Mouse (Mus musculus): ENCODE results near the gene Mydgf. TPM values are rescaled to one million over a fixed set of nuclear protein-coding genes. Genes with fewer than 3 reads are reported as not detected.

Mydgf gene
- polyA plus RNA-seq, 1 experiment from 2014 or later = 89.2 TPM

DNA sequence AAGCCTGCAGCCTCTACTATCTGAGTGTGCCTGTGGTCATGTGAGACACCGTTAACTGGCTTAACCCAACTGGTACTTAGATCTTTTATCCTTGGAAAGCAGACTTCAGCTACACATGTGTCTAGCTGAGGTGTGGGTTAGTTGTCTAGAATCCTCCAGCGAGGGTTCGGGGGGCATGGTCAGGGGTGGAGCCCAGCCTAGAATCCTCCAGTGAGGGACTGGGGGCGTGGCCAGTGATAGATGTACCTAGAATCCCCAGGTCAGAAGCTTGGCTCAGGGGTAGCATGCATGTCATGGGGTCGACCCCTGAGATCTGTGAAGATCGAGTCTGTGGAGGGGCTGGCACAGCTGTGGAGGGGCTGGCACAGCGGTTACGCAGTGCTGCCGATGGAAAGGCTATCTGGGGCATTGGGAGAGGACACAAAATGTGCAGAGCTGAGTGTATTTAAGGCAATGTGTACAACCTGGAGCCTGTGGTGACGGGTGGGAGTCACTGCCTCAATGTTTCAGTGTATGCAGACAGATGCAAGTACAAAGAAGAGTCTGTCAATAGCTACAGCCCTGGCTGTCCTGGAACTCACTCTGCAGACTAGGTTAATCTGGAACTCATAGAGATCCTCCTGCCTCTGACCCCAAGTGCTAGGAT lies 10.2 kb downstream of the Mydgf start:
- H3K4me2 ChIP-seq (replicated peaks; ENCODE audit: low read depth, low read length) = no peak overlapping the region
- peaks cover 26% of the 10 kb centered on the region for H3K36me3 ChIP-seq (ENCODE audit: control insufficient read depth, insufficient read depth, low read length)

DNA sequence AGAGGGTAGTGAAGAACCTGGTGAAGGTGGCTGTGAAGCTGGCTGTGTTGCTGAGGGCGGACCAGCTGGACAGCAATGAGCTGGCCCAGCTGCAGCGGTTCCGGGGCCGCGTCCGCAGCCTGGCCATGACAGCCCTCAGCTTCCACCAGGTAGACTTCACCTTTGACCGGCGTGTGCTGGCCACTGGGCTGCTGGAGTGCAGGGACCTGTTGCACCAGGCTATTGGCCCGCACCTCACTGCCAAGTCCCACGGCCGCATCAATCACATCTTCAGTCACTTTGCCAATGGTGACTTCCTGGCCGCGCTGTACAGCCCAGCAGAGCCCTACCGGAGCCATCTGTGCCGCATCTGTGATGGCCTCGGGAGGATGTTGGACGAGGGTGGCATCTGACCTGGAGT lies 11.8 kb downstream of the Mydgf start:
- no peak overlapping the region for H3K9ac ChIP-seq (ENCODE audit: low read depth, low read length)
- H3K27me3 ChIP-seq (ENCODE audit: control insufficient read depth, insufficient read depth, low read length) = no peaks in the 10 kb centered on the region
- WGBS = 89% methylated on average over 17 of the region's 17 CpGs

More for the DNA sequence above, 10.2 kb downstream of the Mydgf start:
- Histone ChIP-seq H3K9ac (ENCODE audit: low read depth, low read length) (no peak overlapping the region), H3K27me3 (ENCODE audit: control insufficient read depth, insufficient read depth, low read length) (no peaks in the 10 kb centered on the region), H3K4me1 (ENCODE audit: control insufficient read depth, insufficient read depth, low read length) (no peaks in the 10 kb centered on the region), H3K4me3 (ENCODE audit: low read length) (no peak overlapping the region), H3K9me3 (ENCODE audit: control insufficient read depth, low read length) (no peaks in the 10 kb centered on the region), H3K27ac (ENCODE audit: low read depth, low read length) (no peak overlapping the region)
- ATAC-seq (ENCODE audit: low FRiP score, low TSS enrichment) = no peak
- WGBS = 54% methylated on average over 10 of the region's 10 CpGs

DNA sequence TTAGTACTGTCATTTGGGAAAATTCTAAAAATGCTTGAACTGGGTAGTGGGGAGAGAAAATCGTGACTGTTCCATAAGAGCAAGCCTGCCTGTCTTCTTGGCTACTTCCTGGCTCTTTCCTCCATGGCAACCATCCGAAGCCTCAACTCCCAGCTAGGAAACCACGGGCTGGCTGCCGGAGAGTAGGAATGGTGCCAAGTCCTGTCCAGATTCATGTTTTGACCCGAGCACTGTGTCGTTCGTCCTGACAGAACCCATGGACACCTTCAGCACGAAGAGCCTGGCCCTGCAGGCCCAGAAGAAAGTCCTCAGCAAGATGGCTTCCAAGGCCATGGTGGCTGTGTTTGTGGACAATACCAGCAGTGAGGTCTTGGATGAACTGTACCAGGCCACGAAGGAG lies 12.3 kb downstream of the Mydgf start:
- WGBS = 78% methylated on average over 9 of the region's 9 CpGs
- Histone ChIP-seq H3K4me2 (replicated peaks; ENCODE audit: low read depth, low read length) (no peak overlapping the region), H3K4me1 (ENCODE audit: control insufficient read depth, insufficient read depth, low read length) (no peaks in the 10 kb centered on the region), H3K4me3 (ENCODE audit: low read length) (no peak overlapping the region), H3K9me3 (ENCODE audit: control insufficient read depth, low read length) (no peaks in the 10 kb centered on the region), H3K27me3 (ENCODE audit: control insufficient read depth, insufficient read depth, low read length) (no peaks in the 10 kb centered on the region), H3K27ac (ENCODE audit: low read depth, low read length) (no peak overlapping the region), H3K36me3 (ENCODE audit: control insufficient read depth, insufficient read depth, low read length) (peaks cover 8% of the 10 kb centered on the region), H3K9ac (ENCODE audit: low read depth, low read length) (no peak overlapping the region)
- ATAC-seq (ENCODE audit: low FRiP score, low TSS enrichment) = no peak

More for the DNA sequence above, 11.8 kb downstream of the Mydgf start:
- Histone ChIP-seq H3K9me3 (ENCODE audit: control insufficient read depth, low read length) (no peaks in the 10 kb centered on the region), H3K4me1 (ENCODE audit: control insufficient read depth, insufficient read depth, low read length) (no peaks in the 10 kb centered on the region), H3K4me3 (ENCODE audit: low read length) (no peak overlapping the region), H3K36me3 (ENCODE audit: control insufficient read depth, insufficient read depth, low read length) (peaks cover 12% of the 10 kb centered on the region), H3K4me2 (replicated peaks; ENCODE audit: low read depth, low read length) (no peak overlapping the region), H3K27ac (ENCODE audit: low read depth, low read length) (no peak overlapping the region)
- ATAC-seq (ENCODE audit: low FRiP score, low TSS enrichment) = no peak

DNA sequence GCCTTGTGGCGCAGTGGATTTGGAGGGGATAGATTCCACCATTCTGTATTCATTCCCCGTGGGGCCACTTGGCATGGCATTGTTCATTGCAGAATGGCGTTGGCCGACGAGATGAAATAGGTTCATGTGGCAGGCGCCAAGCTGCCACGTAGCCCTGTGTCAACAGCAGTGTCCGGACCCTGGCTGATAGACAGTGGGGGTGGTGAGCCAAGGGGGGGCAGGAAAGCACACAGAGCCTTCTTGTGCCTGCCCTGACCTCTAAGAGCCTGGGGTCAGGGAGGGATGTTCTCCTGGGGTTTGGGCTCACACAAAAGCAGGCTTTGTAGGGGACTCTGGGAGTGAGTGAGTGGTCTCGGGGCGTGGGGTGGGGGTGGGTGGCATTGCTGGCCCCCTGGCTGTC lies 13.1 kb downstream of the Mydgf start:
- H3K9ac ChIP-seq (ENCODE audit: low read depth, low read length) = no peak overlapping the region
- H3K9me3 ChIP-seq (ENCODE audit: control insufficient read depth, low read length) = no peaks in the 10 kb centered on the region
- no peak for ATAC-seq (ENCODE audit: low FRiP score, low TSS enrichment)
- H3K4me3 ChIP-seq (ENCODE audit: low read length) = no peak overlapping the region
- H3K36me3 ChIP-seq (ENCODE audit: control insufficient read depth, insufficient read depth, low read length) = 0 out of 2 replicates have a peak, but pooled peaks cover 4% of the 10 kb centered on the region
- no peaks in the 10 kb centered on the region for H3K27me3 ChIP-seq (ENCODE audit: control insufficient read depth, insufficient read depth, low read length)
- H3K4me2 ChIP-seq (replicated peaks; ENCODE audit: low read depth, low read length) = no peak overlapping the region
- no peaks in the 10 kb centered on the region for H3K4me1 ChIP-seq (ENCODE audit: control insufficient read depth, insufficient read depth, low read length)
- no peak overlapping the region for H3K27ac ChIP-seq (ENCODE audit: low read depth, low read length)
- WGBS = 66% methylated on average over 10 of the region's 10 CpGs

DNA sequence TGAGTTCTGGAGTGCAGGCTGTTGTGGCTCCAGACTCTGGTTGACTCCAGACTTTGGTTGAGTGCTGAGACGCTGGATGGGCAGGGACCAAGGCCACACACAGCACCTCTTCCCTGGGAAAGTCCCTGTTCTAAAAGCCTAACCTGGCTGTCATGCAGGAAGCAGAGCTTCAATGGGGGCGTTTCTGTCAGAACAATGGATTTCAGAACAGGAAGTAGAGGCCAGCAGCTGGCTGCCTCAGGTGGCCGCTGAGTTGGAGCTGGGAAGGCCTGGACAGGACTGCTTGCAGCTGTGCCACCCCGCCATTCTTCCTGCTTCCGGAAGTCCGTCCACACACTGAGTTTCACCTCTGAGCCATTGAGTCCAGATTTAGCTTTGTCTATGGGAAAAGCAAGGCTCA lies 13.9 kb downstream of the Mydgf start:
- ATAC-seq (ENCODE audit: low FRiP score, low TSS enrichment) = no peak
- Histone ChIP-seq H3K4me2 (replicated peaks; ENCODE audit: low read depth, low read length) (no peak overlapping the region), H3K9ac (ENCODE audit: low read depth, low read length) (no peak overlapping the region), H3K27ac (ENCODE audit: low read depth, low read length) (peak overlapping the region; percentile 30; the same call in 1 of the 2 replicates), H3K9me3 (ENCODE audit: control insufficient read depth, low read length) (no peaks in the 10 kb centered on the region), H3K36me3 (ENCODE audit: control insufficient read depth, insufficient read depth, low read length) (0 out of 2 replicates have a peak, but pooled peaks cover 3% of the 10 kb centered on the region), H3K4me1 (ENCODE audit: control insufficient read depth, insufficient read depth, low read length) (no peaks in the 10 kb centered on the region), H3K4me3 (ENCODE audit: low read length) (no peak overlapping the region), H3K27me3 (ENCODE audit: control insufficient read depth, insufficient read depth, low read length) (no peaks in the 10 kb centered on the region)
- WGBS = 57% methylated on average over 6 of the region's 6 CpGs

DNA sequence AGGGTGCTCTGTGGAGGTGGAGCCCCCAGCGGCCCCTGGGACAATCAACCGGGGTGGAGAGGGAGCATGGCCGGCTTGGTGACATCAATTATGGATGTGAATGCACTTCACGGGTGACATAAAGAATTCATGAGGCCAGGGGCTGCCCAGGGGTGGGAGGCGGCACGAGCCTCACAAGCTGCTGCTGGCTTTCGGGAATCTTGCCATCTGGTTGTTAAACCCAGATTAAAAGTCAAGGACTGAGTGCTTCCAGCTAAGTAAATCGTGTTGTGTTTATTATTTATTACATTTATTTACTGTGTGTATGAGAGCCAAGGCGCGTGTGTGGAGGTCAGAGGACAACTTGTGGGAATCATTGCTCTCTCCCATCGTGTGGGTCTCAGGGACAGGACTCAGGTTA lies 18.0 kb downstream of the Mydgf start:
- Histone ChIP-seq H3K36me3 (ENCODE audit: control insufficient read depth, insufficient read depth, low read length) (no peaks in the 10 kb centered on the region), H3K9me3 (ENCODE audit: control insufficient read depth, low read length) (no peaks in the 10 kb centered on the region), H3K27me3 (ENCODE audit: control insufficient read depth, insufficient read depth, low read length) (peaks cover 3% of the 10 kb centered on the region; the same call in 1 of the 2 replicates), H3K9ac (ENCODE audit: low read depth, low read length) (no peak overlapping the region), H3K27ac (ENCODE audit: low read depth, low read length) (no peak overlapping the region), H3K4me3 (ENCODE audit: low read length) (no peak overlapping the region), H3K4me1 (ENCODE audit: control insufficient read depth, insufficient read depth, low read length) (peaks cover 11% of the 10 kb centered on the region), H3K4me2 (replicated peaks; ENCODE audit: low read depth, low read length) (no peak overlapping the region)
- ATAC-seq (ENCODE audit: low FRiP score, low TSS enrichment) = no peak
- WGBS = 52% methylated on average over 11 of the region's 11 CpGs

DNA sequence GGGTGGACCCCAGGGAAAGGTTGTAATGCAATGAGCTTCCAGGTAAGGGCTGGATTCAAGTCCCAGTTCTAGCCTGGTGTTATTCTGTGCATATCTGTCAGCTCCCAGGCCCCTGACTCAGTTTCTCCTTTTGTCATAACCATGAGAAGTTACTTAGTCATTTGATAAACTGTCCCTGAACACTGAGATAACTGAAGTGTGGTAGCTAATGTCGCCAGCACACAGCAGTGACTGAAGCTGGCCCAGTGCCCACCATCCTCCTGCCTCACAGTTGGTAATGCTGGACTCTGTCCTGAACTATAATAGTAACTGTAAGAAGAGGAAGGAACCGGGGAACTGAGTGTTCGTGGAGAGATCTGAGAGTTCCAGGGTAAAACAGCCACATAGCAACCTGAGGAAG lies 19.2 kb downstream of the Mydgf start:
- H3K4me2 ChIP-seq (replicated peaks; ENCODE audit: low read depth, low read length) = no peak overlapping the region
- no peaks in the 10 kb centered on the region for H3K36me3 ChIP-seq (ENCODE audit: control insufficient read depth, insufficient read depth, low read length)
- H3K9me3 ChIP-seq (ENCODE audit: control insufficient read depth, low read length) = no peaks in the 10 kb centered on the region
- no peak overlapping the region for H3K9ac ChIP-seq (ENCODE audit: low read depth, low read length)
- peaks cover 11% of the 10 kb centered on the region for H3K4me1 ChIP-seq (ENCODE audit: control insufficient read depth, insufficient read depth, low read length)
- no peak for ATAC-seq (ENCODE audit: low FRiP score, low TSS enrichment)
- no peak overlapping the region for H3K27ac ChIP-seq (ENCODE audit: low read depth, low read length)
- H3K4me3 ChIP-seq (ENCODE audit: low read length) = no peak overlapping the region
- peaks cover 3% of the 10 kb centered on the region; the same call in 1 of the 2 replicates for H3K27me3 ChIP-seq (ENCODE audit: control insufficient read depth, insufficient read depth, low read length)
- 83% methylated on average over 3 of the region's 3 CpGs for WGBS

DNA sequence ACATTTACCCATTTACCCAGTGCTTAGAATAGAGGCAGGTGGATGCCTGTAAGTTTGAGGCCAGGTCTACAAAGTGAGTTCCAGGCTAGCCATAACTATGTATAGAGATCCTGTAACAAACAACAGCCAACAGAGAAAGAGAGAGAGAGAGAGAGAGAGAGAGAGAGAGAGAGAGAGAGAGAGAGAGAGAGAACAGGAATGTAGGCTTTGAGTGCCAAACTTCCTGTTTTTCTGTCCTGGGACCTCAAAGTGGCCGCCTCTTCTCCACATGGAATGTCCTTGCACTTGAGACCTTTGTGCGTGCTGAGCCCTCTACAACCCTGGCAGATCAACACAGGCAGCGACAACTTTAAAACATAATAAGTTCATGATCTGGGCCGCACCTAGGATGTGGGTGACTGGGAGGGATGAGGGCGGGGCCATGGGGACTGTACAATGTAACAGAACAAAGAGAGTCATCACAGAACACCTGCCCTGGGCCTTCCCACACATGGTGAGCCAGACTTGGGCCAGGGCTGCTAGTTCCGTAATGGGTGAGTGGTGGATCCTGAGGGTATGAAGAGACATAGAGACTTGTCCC lies 20.1 kb downstream of the Mydgf start:
- H3K9ac ChIP-seq (ENCODE audit: low read depth, low read length) = no peak overlapping the region

DNA sequence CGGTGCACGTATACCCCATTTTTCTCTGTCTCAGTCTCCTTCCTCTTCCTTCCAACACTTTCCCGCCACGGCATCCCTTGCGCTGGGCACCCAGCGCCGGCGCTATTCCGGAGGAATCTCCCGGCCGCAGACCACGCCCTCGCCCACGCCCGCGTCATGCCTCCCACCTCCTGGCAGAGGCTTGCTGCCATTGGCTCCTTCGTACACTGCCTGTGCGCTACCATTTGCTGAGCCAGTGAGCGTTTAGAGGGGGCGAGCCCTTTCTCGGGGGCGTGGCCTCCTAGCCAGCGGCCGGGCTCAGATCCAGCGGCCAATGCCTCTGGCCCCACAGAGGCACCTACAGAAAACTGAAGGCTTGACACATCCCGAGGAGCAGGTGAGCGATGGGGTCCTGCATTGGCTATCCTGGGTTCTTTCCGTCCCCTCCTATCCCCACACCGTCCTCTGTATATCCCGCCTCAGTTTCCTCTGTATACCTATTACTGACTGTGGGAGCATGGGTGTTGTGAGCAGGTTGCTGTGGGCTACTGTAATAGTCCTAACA lies 21.4 kb downstream of the Mydgf start, which contains the start of gene Tnfaip8l1:
TSS of gene Tnfaip8l1 (plus strand) at position 247 of the 544 bp plus-strand sequence.
- Histone ChIP-seq H3K4me2 (replicated peaks; ENCODE audit: low read depth, low read length) (peak within 1 kb of the TSS; percentile 76), H3K9me3 (ENCODE audit: control insufficient read depth, low read length) (no peaks in the 10 kb centered on the region), H3K9ac (ENCODE audit: low read depth, low read length) (peak within 1 kb of the TSS; percentile 28), H3K4me1 (ENCODE audit: control insufficient read depth, insufficient read depth, low read length) (peaks cover 15% of the 10 kb centered on the region), H3K36me3 (ENCODE audit: control insufficient read depth, insufficient read depth, low read length) (no peaks in the 10 kb centered on the region), H3K4me3 (ENCODE audit: low read length) (peak within 1 kb of the TSS; percentile 41), H3K27ac (ENCODE audit: low read depth, low read length) (no peak within 1 kb of the TSS; the same call in 1 of the 2 replicates), H3K27me3 (ENCODE audit: control insufficient read depth, insufficient read depth, low read length) (peaks cover 15% of the 10 kb centered on the region; the same call in 1 of the 2 replicates)
- peak; percentile 97 for ATAC-seq (ENCODE audit: low FRiP score, low TSS enrichment)
- WGBS = 1% methylated on average over 30 of the region's 30 CpGs

More for the DNA sequence above, 20.1 kb downstream of the Mydgf start:
- peak overlapping the region; percentile 76 for H3K4me2 ChIP-seq (replicated peaks; ENCODE audit: low read depth, low read length)
- peaks cover 8% of the 10 kb centered on the region; the same call in 1 of the 2 replicates for H3K27me3 ChIP-seq (ENCODE audit: control insufficient read depth, insufficient read depth, low read length)
- H3K4me1 ChIP-seq (ENCODE audit: control insufficient read depth, insufficient read depth, low read length) = peaks cover 15% of the 10 kb centered on the region
- H3K9me3 ChIP-seq (ENCODE audit: control insufficient read depth, low read length) = no peaks in the 10 kb centered on the region
- WGBS = 75% methylated on average over 6 of the region's 6 CpGs
- H3K27ac ChIP-seq (ENCODE audit: low read depth, low read length) = no peak overlapping the region
- ATAC-seq (ENCODE audit: low FRiP score, low TSS enrichment) = no peak
- H3K36me3 ChIP-seq (ENCODE audit: control insufficient read depth, insufficient read depth, low read length) = no peaks in the 10 kb centered on the region
- H3K4me3 ChIP-seq (ENCODE audit: low read length) = peak overlapping the region; percentile 41; the same call in 1 of the 2 replicates
